Mouse (Mus musculus): Measurements from ENCODE around the gene Arhgap32.

DNA sequence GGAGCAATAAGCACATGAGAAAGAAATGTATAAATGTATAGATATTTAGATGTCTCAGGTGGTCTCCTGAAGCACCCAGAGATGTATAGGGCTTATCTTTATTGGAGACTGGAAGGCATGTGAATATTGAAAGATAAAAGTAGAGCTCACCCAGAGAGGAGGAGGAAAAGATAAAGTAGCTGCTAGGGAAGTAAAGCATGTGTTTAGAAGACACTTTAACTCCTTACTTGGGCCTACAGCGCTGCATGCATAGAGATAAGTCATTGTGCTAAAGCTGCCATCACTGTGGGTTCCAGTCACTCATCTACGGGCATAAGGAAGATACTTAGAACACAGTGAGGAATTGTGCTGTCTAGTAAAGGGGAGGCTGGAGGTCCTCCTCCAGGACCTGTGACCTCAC lies 46.9 kb downstream of the Arhgap32 start:
- TF ChIP-seq CTCF (IDR thresholded peaks at IDR 0.05; ENCODE audit: borderline replicate concordance, control insufficient read depth, extremely low read depth, insufficient read depth, low read length, poor library complexity) (no peak), POLR2A (IDR thresholded peaks at IDR 0.05; ENCODE audit: control insufficient read depth, extremely low read depth, insufficient read depth, low read length, poor library complexity) (no peak)
